Mouse (Mus musculus) MEL (cell line): ENCODE results near the gene Pmm1. TPM values are rescaled to one million over a fixed set of nuclear protein-coding genes. Genes with fewer than 3 reads are reported as not detected.

Experiments used
- DNase-seq: peaks from one replicate; pipeline ENCODE4 v3.0.0; 2011; ENCODE audit warnings: low read depth, low spot score
- H3K27ac ChIP-seq: 2 replicates; pipeline ENCODE4 v1.5.1; 2012; ENCODE audit warnings: low read depth, mild to moderate bottlenecking, control low read depth, low read length, moderate library complexity; ENCODE audit not compliant: control insufficient read depth
- H3K27me3 ChIP-seq, 2 experiments: fragments of 150-350 bp in 1 of 2; sonication (generic) in 1 of 2; 2 replicates each; pipeline ENCODE4 v1.6.1; 2012; ENCODE audit warnings: low read length in 2 of 2, mild to moderate bottlenecking in 2 of 2, improper control_type of control experiment in 1 of 2, moderate library complexity in 1 of 2; ENCODE audit not compliant: insufficient read depth in 2 of 2, control insufficient read depth in 1 of 2
- H3K36me3 ChIP-seq, 2 experiments: 2 replicates each; pipeline ENCODE4 v1.6.1; 2012 to 2014; ENCODE audit warnings: low read length in 2 of 2, improper control_type of control experiment in 1 of 2, inconsistent platforms in 1 of 2, mild to moderate bottlenecking in 1 of 2; ENCODE audit not compliant: insufficient read depth in 2 of 2, control insufficient read depth in 1 of 2
- H3K4me1 ChIP-seq, 2 experiments: fragments of 150-350 bp in 1 of 2; sonication (generic) in 1 of 2; 2 replicates each; pipeline ENCODE4 v1.6.1; 2012; ENCODE audit warnings: low read length in 2 of 2, improper control_type of control experiment in 1 of 2, mild to moderate bottlenecking in 1 of 2; ENCODE audit not compliant: insufficient read depth in 2 of 2, control insufficient read depth in 1 of 2
- H3K4me3 ChIP-seq, 2 experiments: fragments of 150-350 bp in 1 of 2; sonication (generic) in 1 of 2; 2 replicates each; pipeline ENCODE4 v1.5.1; 2012; ENCODE audit warnings: low read depth in 2 of 2, low read length in 2 of 2, mild to moderate bottlenecking in 2 of 2, moderate library complexity in 2 of 2, control low read depth in 1 of 2, improper control_type of control experiment in 1 of 2; ENCODE audit not compliant: control insufficient read depth in 1 of 2, insufficient read depth in 1 of 2
- H3K79me2 ChIP-seq: 2 replicates; pipeline ENCODE4 v1.6.1; 2012; ENCODE audit warnings: mild to moderate bottlenecking, low read length, moderate library complexity; ENCODE audit not compliant: control insufficient read depth, poor library complexity, insufficient read depth
- H3K9ac ChIP-seq: 2 replicates; pipeline ENCODE4 v1.6.1; 2012; ENCODE audit warnings: low read depth, mild to moderate bottlenecking, control low read depth, low read length, moderate library complexity; ENCODE audit not compliant: control insufficient read depth, poor library complexity, severe bottlenecking
- H3K9me3 ChIP-seq: fragments of 150-350 bp; sonication (generic); replicated peaks from 2 replicates; pipeline ENCODE4 v1.6.1; 2012; ENCODE audit warnings: mild to moderate bottlenecking, low read length, improper control_type of control experiment, moderate library complexity; ENCODE audit not compliant: insufficient read depth
- CHD1 ChIP-seq: IDR thresholded peaks from 2 replicates; pipeline ENCODE4 v1.6.1; 2012; ENCODE audit warnings: low read depth, mild to moderate bottlenecking, inconsistent platforms, low read length, improper control_type of control experiment
- E2F4 ChIP-seq: IDR thresholded peaks from 2 replicates; pipeline ENCODE4 v1.6.1; 2011; ENCODE audit warnings: low read depth, low read length, improper control_type of control experiment, borderline replicate concordance
- ELF1 ChIP-seq: IDR thresholded peaks from 2 replicates; pipeline ENCODE4 v1.6.1; 2014; ENCODE audit warnings: low read depth, mild to moderate bottlenecking, inconsistent platforms, low read length, improper control_type of control experiment, moderate library complexity
- KAT2A ChIP-seq: conservative IDR thresholded peaks from 2 replicates; pipeline ENCODE4 v1.6.1; 2012; ENCODE audit warnings: low read depth, low read length, improper control_type of control experiment, inconsistent platforms
- MAZ ChIP-seq: IDR thresholded peaks from 2 replicates; pipeline ENCODE4 v1.6.1; 2012; ENCODE audit warnings: low read depth, mild to moderate bottlenecking, inconsistent platforms, low read length, improper control_type of control experiment
- NELFE ChIP-seq: IDR thresholded peaks from 2 replicates; pipeline ENCODE4 v1.6.1; 2011; ENCODE audit warnings: low read depth, low read length, improper control_type of control experiment
- NRF1 ChIP-seq: IDR thresholded peaks from 2 replicates; pipeline ENCODE4 v1.6.1; 2014; ENCODE audit warnings: low read depth, mild to moderate bottlenecking, inconsistent platforms, low read length, improper control_type of control experiment, moderate library complexity; ENCODE audit not compliant: poor library complexity, insufficient read depth, severe bottlenecking
- POLR2A ChIP-seq, 2 experiments: IDR thresholded peaks; 2 replicates each; pipeline ENCODE4 v1.6.1; 2011 to 2012; ENCODE audit warnings: low read length in 2 of 2, mild to moderate bottlenecking in 2 of 2, control low read depth in 1 of 2, improper control_type of control experiment in 1 of 2, low read depth in 1 of 2, moderate library complexity in 1 of 2; ENCODE audit not compliant: control insufficient read depth in 1 of 2, insufficient read depth in 1 of 2, poor library complexity in 1 of 2
- POLR2AphosphoS2 ChIP-seq: IDR thresholded peaks from 2 replicates; pipeline ENCODE4 v1.6.1; 2011; ENCODE audit warnings: low read length, improper control_type of control experiment
- RAD21 ChIP-seq: IDR thresholded peaks from 2 replicates; pipeline ENCODE4 v1.6.1; 2011; ENCODE audit warnings: mild to moderate bottlenecking, low read depth, low read length, improper control_type of control experiment
- SIN3A ChIP-seq: IDR thresholded peaks from 2 replicates; pipeline ENCODE4 v1.6.1; 2012; ENCODE audit warnings: low read length, improper control_type of control experiment, inconsistent platforms
- UBTF ChIP-seq: IDR thresholded peaks from 2 replicates; pipeline ENCODE4 v1.6.1; 2012; ENCODE audit warnings: low read depth, mild to moderate bottlenecking, inconsistent platforms, low read length, improper control_type of control experiment, moderate library complexity, borderline replicate concordance; ENCODE audit not compliant: insufficient read depth
- USF1 ChIP-seq: IDR thresholded peaks from 2 replicates; pipeline ENCODE4 v1.6.1; 2014; ENCODE audit warnings: low read depth, mild to moderate bottlenecking, inconsistent platforms, low read length, improper control_type of control experiment, moderate library complexity
- USF2 ChIP-seq, 2 experiments: IDR thresholded peaks; 2 replicates each; pipeline ENCODE4 v1.6.1; 2011 to 2012; ENCODE audit warnings: improper control_type of control experiment in 2 of 2, low read length in 2 of 2, borderline replicate concordance in 1 of 2, inconsistent platforms in 1 of 2, low read depth in 1 of 2, mild to moderate bottlenecking in 1 of 2; ENCODE audit not compliant: insufficient read depth in 1 of 2
- polyA plus RNA-seq, 2 experiments: library from polyadenylated mRNA; stranded (reverse) in 1 of 2; unstranded in 1 of 2; fragments of >175 nt in 1 of 2; fragments of >200 nt in 1 of 2; gene quantifications; 2 replicates each; pipeline versions ENCODE4 v1.2.1 to v1.2.4; 2012; ENCODE audit warnings: low replicate concordance in 2 of 2, low read depth in 1 of 2; ENCODE audit not compliant: insufficient read length in 2 of 2, insufficient read depth in 1 of 2, missing spikeins in 1 of 2
- total RNA-seq: library from RNA; depleted of rRNA; stranded (reverse); fragments of 300-350 nt; gene quantifications from 2 replicates; pipeline ENCODE4 v1.2.3, GENCODE M21; 2012

Gene Pmm1
- total and polyA plus RNA-seq, 3 experiments = 72.7 to 111 TPM; not detected in 1

DNA sequence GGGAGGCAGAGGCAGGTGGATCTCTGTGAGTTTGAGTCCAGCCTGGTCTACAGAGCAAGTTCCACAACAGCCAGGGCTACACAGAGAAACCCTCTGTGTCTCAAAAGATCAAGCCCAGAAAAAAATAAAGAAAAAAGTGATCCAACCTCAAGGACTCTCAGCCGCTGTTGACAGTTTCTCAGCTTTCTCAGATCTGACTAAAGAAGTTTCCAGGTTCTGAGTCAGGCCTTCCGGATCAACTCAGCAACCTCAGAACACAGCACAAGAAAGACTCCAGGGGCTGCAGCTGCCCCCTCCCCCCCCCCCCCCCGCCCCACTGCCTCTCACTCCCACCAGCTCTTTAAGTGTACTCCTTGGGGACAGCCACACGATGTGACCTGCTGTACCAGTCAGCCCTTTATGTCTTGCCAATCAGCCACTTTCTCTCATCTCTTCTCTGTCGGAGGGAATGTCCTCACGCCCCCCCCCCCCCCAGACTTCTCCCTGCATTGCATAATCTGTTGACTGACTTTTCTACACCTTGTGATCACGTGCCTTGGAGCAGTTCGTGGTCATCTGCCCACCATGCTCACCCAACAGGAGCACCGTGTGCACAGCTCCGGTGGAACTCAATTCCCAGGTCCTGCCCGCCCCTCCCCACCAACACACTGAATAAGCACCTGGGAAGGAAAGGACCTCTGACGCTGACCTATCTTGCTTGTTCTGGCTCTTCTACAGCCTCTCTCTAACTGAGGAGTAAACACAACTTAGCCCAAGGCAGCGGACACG lies 5.5 kb upstream of the Pmm1 start:
- TF ChIP-seq KAT2A (no peak), NELFE (no peak), E2F4 (no peak), MAZ (no peak), POLR2A (IDR thresholded peaks at IDR 0.05; ENCODE audit: control insufficient read depth in 1 of 2, insufficient read depth in 1 of 2, low read depth in 1 of 2, low read length in 2 of 2, poor library complexity in 1 of 2) (no peak), CHD1 (no peak), UBTF (no peak), NRF1 (no peak)
- TF ChIP-seq, all 39 proteins: peak for 0
- Histone ChIP-seq H3K36me3 (peaks cover 0 to 5% of the 10 kb centered on the region in 2 experiments; a peak in 1 of 4 replicates), H3K9me3 (no peaks in the 10 kb centered on the region), H3K27ac (no peak overlapping the region), H3K79me2 (no peaks in the 10 kb centered on the region), H3K9ac (no peak overlapping the region), H3K27me3 (no peaks in the 10 kb centered on the region), H3K4me3 (no peak overlapping the region), H3K4me1 (peaks cover 0 to 6% of the 10 kb centered on the region in 2 experiments; a peak in 3 of 4 replicates)
- no peak for DNase-seq

DNA sequence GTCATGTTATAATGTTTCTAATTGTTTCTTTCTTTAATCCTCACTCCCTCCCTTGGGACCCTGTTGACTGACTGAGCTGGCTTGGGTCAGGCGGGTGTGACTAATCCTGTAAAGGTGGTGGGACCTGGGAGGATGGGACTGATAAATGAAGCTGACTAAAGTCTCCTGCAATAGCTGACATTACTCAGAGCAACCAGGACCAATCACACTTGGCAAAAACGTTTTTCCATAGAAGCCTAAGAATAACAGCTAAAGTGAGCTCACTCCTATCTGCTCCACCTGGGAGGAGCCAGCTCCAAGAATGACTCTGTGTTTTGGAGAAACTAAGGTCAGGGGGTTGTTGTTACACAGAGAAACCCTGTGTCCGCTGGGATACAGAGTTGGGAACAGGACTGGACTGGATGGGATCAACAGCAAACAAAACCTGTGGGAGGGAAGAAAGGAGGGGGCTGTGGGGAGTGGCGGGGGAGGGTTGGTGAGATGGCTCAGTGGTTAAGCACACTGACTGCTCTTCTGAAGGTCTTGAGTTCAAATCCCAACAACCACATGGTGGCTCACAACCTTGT lies 4.3 kb upstream of the Pmm1 start:
- Histone ChIP-seq H3K4me1 (peaks cover 0 to 5% of the 10 kb centered on the region in 2 experiments; a peak in 3 of 4 replicates), H3K27me3 (no peaks in the 10 kb centered on the region), H3K79me2 (peaks cover 4% of the 10 kb centered on the region; the same call in 1 of the 2 replicates), H3K4me3 (no peak overlapping the region), H3K27ac (no peak overlapping the region), H3K36me3 (peaks cover 0 to 5% of the 10 kb centered on the region in 2 experiments; a peak in 1 of 4 replicates), H3K9me3 (no peaks in the 10 kb centered on the region), H3K9ac (no peak overlapping the region)
- DNase-seq = no peak
- TF ChIP-seq USF2 (IDR thresholded peaks at IDR 0.05; ENCODE audit: borderline replicate concordance in 1 of 2, insufficient read depth in 1 of 2, low read depth in 1 of 2, low read length in 2 of 2) (no peak), E2F4 (no peak), RAD21 (no peak), ELF1 (no peak), USF1 (no peak), POLR2AphosphoS2 (no peak), SIN3A (no peak)
